Mouse (Mus musculus) embryo, embryonic 9.5 days (tissue): ENCODE measurements at regions not wholly inside any gene's neighbourhood (a gene's known extent, or its start where the extent isn't known, plus 50 kb on each side); places are given as distances from the start of the nearest gene placed in this dataset.

ENCODE experiments used
- DNase-seq: peaks from one replicate; pipeline ENCODE4 v3.0.0-alpha.2; 2017; ENCODE audit errors: extremely low spot score

- no peak for DNase-seq
Observed at GRCm38 (mm10) chr9:61632602-61633001, 260.4 kb downstream of the Tle3 start.

- no peak for DNase-seq
Observed at GRCm38 (mm10) chr9:61631097-61631496, 258.9 kb downstream of the Tle3 start.

- DNase-seq, result no peak
Observed at GRCm38 (mm10) chr9:61627801-61628574, 255.8 kb downstream of the Tle3 start.

- DNase-seq, result no peak
Observed at GRCm38 (mm10) chr9:61622933-61623332, 250.8 kb downstream of the Tle3 start.

- no peak for DNase-seq
Observed at GRCm38 (mm10) chr9:61621939-61622338, 249.8 kb downstream of the Tle3 start.

GRCm38 (mm10) chr9:61620786-61621185, 248.6 kb downstream of the Tle3 start:
- no peak for DNase-seq

- no peak for DNase-seq
Observed at GRCm38 (mm10) chr9:61620105-61620504, 247.9 kb downstream of the Tle3 start.

GRCm38 (mm10) chr9:61618510-61619249, 246.5 kb downstream of the Tle3 start:
- DNase-seq, result peak; percentile 69

GRCm38 (mm10) chr9:61617979-61618378, 245.8 kb downstream of the Tle3 start:
- DNase-seq, result no peak

- DNase-seq, result no peak
Observed at GRCm38 (mm10) chr9:61615556-61615955, 243.4 kb downstream of the Tle3 start.

GRCm38 (mm10) chr9:61607576-61607975, 235.4 kb downstream of the Tle3 start:
- DNase-seq, result no peak

GRCm38 (mm10) chr9:61602353-61602978, 230.3 kb downstream of the Tle3 start:
- no peak for DNase-seq

GRCm38 (mm10) chr9:61601911-61602310, 229.7 kb downstream of the Tle3 start:
- no peak for DNase-seq

GRCm38 (mm10) chr9:61597287-61597686, 225.1 kb downstream of the Tle3 start:
- DNase-seq, result no peak

- no peak for DNase-seq
Observed at GRCm38 (mm10) chr9:61596410-61597108, 224.4 kb downstream of the Tle3 start.

- DNase-seq, result no peak
Observed at GRCm38 (mm10) chr9:61595170-61595967, 223.2 kb downstream of the Tle3 start.

- DNase-seq, result no peak
Observed at GRCm38 (mm10) chr9:61593991-61594390, 221.8 kb downstream of the Tle3 start.

- no peak for DNase-seq
Observed at GRCm38 (mm10) chr9:61589727-61590299, 217.6 kb downstream of the Tle3 start.

- no peak for DNase-seq
Observed at GRCm38 (mm10) chr9:61583281-61584072, 211.3 kb downstream of the Tle3 start.

- DNase-seq, result no peak
Observed at GRCm38 (mm10) chr9:61581046-61581445, 208.9 kb downstream of the Tle3 start.
